ENCODE assay signal across 26 mouse cellular contexts in genomic region chr3:34764559-34764958, GRCm38 (mm10).
"Had no signal": no experiment of that assay in that cellular context is flagged by ENCODE, and none has a peak within 500 bp of the region (broad histone marks: within the 10 kb centered on the region; RNA-seq: fewer than 3 reads in every experiment).

No protein-coding gene starts in this region.

- DNase-seq: gastrocnemius, adult 2 months; gastrocnemius, postnatal 10 days; gastrocnemius, postnatal 25 days; heart, adult 18-20 months; heart, postnatal 10 days; heart, postnatal 4 days; kidney, adult 18-20 months; kidney, adult 8-10 months; kidney, postnatal 10 days; kidney, postnatal 25 days; kidney, postnatal 4 days had no signal

- H3K9ac ChIP-seq: heart, embryonic 12.5 days; hindbrain, embryonic 12.5 days; hindbrain, embryonic 14.5 days; intestine, embryonic 15.5 days; limb, embryonic 13.5 days; limb, embryonic 15.5 days; liver, embryonic 12.5 days; liver, embryonic 14.5 days had no signal

- ATAC-seq: hindbrain, embryonic 16.5 days; inflammation-experienced regulatory T-cells, adult 6 months; intestine, embryonic 15.5 days; intestine, postnatal 0 days; liver, embryonic 12.5 days had no signal

- H3K9me3 ChIP-seq: heart, embryonic 10.5 days; heart, embryonic 12.5 days; hindbrain, embryonic 10.5 days; hindbrain, embryonic 12.5 days; intestine, embryonic 15.5 days; limb, embryonic 13.5 days; limb, embryonic 15.5 days; liver, embryonic 12.5 days had no signal

- H3K27ac ChIP-seq: gastrocnemius, adult 2 months; heart, embryonic 10.5 days; hindbrain, embryonic 10.5 days; hindbrain, embryonic 12.5 days; hindbrain, embryonic 14.5 days; intestine, embryonic 15.5 days; layer of hippocampus, adult 2 months; left cerebral cortex, adult 2 months; limb, embryonic 13.5 days; limb, embryonic 15.5 days; liver, embryonic 12.5 days; liver, embryonic 14.5 days had no signal

- H3K4me2 ChIP-seq: heart, embryonic 12.5 days; hindbrain, embryonic 12.5 days; hindbrain, embryonic 14.5 days; intestine, embryonic 15.5 days; limb, embryonic 13.5 days; limb, embryonic 15.5 days; liver, embryonic 12.5 days had no signal

- H3K4me1 ChIP-seq: heart, embryonic 10.5 days; heart, embryonic 12.5 days; hindbrain, embryonic 12.5 days; intestine, embryonic 15.5 days; limb, embryonic 13.5 days; limb, embryonic 15.5 days; liver, embryonic 12.5 days had no signal

- H3K27me3 ChIP-seq: heart, embryonic 12.5 days; hindbrain, embryonic 12.5 days; intestine, embryonic 15.5 days; limb, embryonic 13.5 days; limb, embryonic 15.5 days; liver, embryonic 12.5 days had no signal

- H3K4me3 ChIP-seq: gastrocnemius, adult 2 months; heart, embryonic 10.5 days; heart, embryonic 12.5 days; hindbrain, embryonic 10.5 days; hindbrain, embryonic 12.5 days; intestine, embryonic 15.5 days; layer of hippocampus, adult 2 months; left cerebral cortex, adult 2 months; limb, embryonic 13.5 days; limb, embryonic 15.5 days; liver, embryonic 12.5 days had no signal

- H3K36me3 ChIP-seq: heart, embryonic 10.5 days; heart, embryonic 12.5 days; hindbrain, embryonic 10.5 days; hindbrain, embryonic 12.5 days; intestine, embryonic 15.5 days; limb, embryonic 13.5 days; limb, embryonic 15.5 days; liver, embryonic 12.5 days had no signal
